Mouse (Mus musculus) lung, postnatal 0 days (tissue): ENCODE results near the gene Cgref1.

Experiments used
- CTCF ChIP-seq: IDR thresholded peaks from 2 replicates; pipeline ENCODE4 v1.5.1; 2016; ENCODE audit warnings: antibody characterized with exemption, mild to moderate bottlenecking
- EP300 ChIP-seq: IDR thresholded peaks from 2 replicates; pipeline ENCODE4 v1.6.1; 2016; ENCODE audit warnings: antibody characterized with exemption, mild to moderate bottlenecking, control low read depth

DNA sequence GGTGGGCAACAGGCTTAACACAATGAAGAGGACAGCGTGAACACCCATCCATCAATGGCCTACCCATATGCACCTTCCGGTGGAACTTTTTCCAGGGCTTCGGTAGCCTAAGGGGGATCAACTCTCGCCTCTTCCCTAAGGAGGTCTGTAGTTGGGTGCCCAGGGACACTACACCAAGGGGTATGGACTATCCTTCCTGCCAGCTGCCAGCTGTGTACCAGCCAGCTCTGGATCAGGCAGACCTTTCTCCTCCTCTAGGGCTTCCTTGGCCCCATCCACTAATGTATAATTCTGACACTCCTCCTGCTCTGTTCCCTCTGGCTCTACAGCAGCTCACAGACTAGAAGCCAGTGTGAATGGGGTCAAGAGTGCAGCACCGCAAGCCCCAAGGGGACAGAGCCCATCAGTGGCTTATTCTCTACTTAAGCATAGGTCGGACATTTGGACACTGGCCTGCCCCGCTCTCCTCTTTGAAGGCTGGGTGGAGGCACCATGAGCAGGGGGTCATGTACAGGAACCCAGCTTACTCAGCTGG lies 31.2 kb downstream of the Cgref1 start:
- no peak for TF ChIP-seq EP300
- TF ChIP-seq CTCF = no peak
